ENCODE assay signal across 19 mouse cellular contexts in genomic region chr13:110522974-110523373, GRCm38 (mm10).
DNase-seq lines count a peak whose midpoint lies in the region; ATAC-seq lines count a peak whose summit lies in the region.
"Had no signal": no experiment of that assay in that cellular context is flagged by ENCODE, and none has a peak within 500 bp of the region (broad histone marks: within the 10 kb centered on the region; RNA-seq: fewer than 3 reads in every experiment).

No protein-coding gene starts in this region.

- peak; percentile 79 for ATAC-seq in megakaryocyte, adult 5-6 weeks (ENCODE audit: poor library complexity, severe bottlenecking)
- 0 out of 2 replicates have a peak, but pooled peaks have one; percentile 39 for ATAC-seq in neutrophil, adult 5-6 weeks (ENCODE audit: extremely low read depth, insufficient number of reproducible peaks, low FRiP score, poor library complexity, severe bottlenecking)
- no peak for ATAC-seq in CD4-positive, CD25-positive, alpha-beta regulatory T cell, adult 4 months
- ATAC-seq: activated CD4-positive, CD25-positive, alpha-beta regulatory T cell, adult 4 months; forebrain, embryonic 14.5 days; forebrain, embryonic 16.5 days; Patski had no signal

- DNase-seq in MEL-GATA-1-ER (ENCODE audit: extremely low read depth, low read depth), result peak; percentile 0
- DNase-seq in cerebellum, adult 9-10 months, result no peak
- DNase-seq: adrenal gland, adult 8-10 months; adrenal gland, postnatal 14 days; adrenal gland, postnatal 36 days; B cell, adult 2 months; cerebellum, adult 11-12 months; cerebellum, adult 2 months; cerebellum, adult 9-11 months; cerebellum, postnatal 14 days; cerebellum, postnatal 36 days; embryo, embryonic 11 days had no signal
